Comparison of ENCODE assay signal across 11 mouse cellular contexts in the genomic region with DNA sequence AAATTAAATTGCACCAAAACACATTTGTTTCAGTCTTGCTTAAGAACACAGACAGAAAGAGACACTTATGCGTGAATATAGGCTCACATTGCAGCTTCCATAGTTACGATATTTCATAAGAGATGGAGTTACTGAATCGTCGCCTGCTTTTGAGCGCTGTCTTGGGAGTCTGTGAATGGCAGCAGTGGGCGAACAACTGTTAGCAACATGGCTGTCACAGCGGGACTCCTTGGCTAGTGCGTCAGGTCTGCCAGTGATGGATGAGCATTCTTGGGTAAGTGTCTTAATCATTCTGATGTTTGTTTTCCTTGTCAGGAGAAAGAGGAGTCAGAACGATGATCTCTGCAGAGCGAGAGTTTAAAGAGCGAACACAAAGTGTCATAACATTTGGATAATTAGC. TPM values are rescaled to one million over a fixed set of nuclear protein-coding genes. Genes with fewer than 3 reads are reported as not detected.
DNase-seq lines count a peak whose midpoint lies in the region; ATAC-seq and TF ChIP-seq lines count a peak whose summit lies in the region.
"Had no signal": no experiment of that assay in that cellular context is flagged by ENCODE, and none has a peak within 500 bp of the region (broad histone marks: within the 10 kb centered on the region; RNA-seq: fewer than 3 reads in every experiment).

No protein-coding gene starts in this region.

- H3K4me1 ChIP-seq in heart, embryonic 11.5 days (ENCODE audit: control insufficient read depth, insufficient read depth, low read length), result no peaks in the 10 kb centered on the region
- 0 out of 2 replicates have a peak, but pooled peaks cover 5% of the 10 kb centered on the region for H3K4me1 ChIP-seq in hindbrain, embryonic 10.5 days (replicated peaks)
- no peaks in the 10 kb centered on the region for H3K4me1 ChIP-seq in heart, adult 2 months (ENCODE audit: control insufficient read depth, insufficient read depth, low read length)
- H3K4me1 ChIP-seq: limb, embryonic 13.5 days; midbrain, embryonic 12.5 days had no signal

- 38% methylated on average over 11 of the region's 11 CpGs for WGBS in heart, embryonic 11.5 days (ENCODE audit: insufficient replicate concordance)
- WGBS in hindbrain, embryonic 10.5 days, result 42% methylated on average over 11 of the region's 11 CpGs
- 53% methylated on average over 11 of the region's 11 CpGs for WGBS in heart, adult 2 months

- H3K4me3 ChIP-seq in heart, embryonic 11.5 days (ENCODE audit: low read depth, low read length), result no peak overlapping the region
- H3K4me3 ChIP-seq in hindbrain, embryonic 10.5 days, result no peak overlapping the region
- H3K4me3 ChIP-seq in heart, adult 2 months, result no peak overlapping the region
- H3K4me3 ChIP-seq: limb, embryonic 13.5 days; midbrain, embryonic 12.5 days had no signal

- intact Hi-C loops in left cerebral cortex, postnatal 4 days (cut with DNase I), result no loop called here
- intact Hi-C loops in heart, adult 2 months (cut with DNase I), result no loop called here

- no peak for TF ChIP-seq EP300 in heart, adult 2 months (IDR thresholded peaks at IDR 0.05; ENCODE audit: insufficient read depth, low read depth, low read length)

- H3K79me2 ChIP-seq in heart, adult 2 months (replicated peaks; ENCODE audit: control insufficient read depth, insufficient read depth, low read length), result no peaks in the 10 kb centered on the region

- no peaks in the 10 kb centered on the region for H3K36me3 ChIP-seq in heart, embryonic 11.5 days (ENCODE audit: control insufficient read depth, insufficient read depth, low read length)
- H3K36me3 ChIP-seq in hindbrain, embryonic 10.5 days, result no peaks in the 10 kb centered on the region
- H3K36me3 ChIP-seq in heart, adult 2 months (ENCODE audit: control insufficient read depth, insufficient read depth, low read length), result no peaks in the 10 kb centered on the region
- H3K36me3 ChIP-seq: limb, embryonic 13.5 days; midbrain, embryonic 12.5 days had no signal

- H3K27me3 ChIP-seq in heart, embryonic 11.5 days (ENCODE audit: control insufficient read depth, insufficient read depth, low read length), result no peaks in the 10 kb centered on the region
- no peaks in the 10 kb centered on the region for H3K27me3 ChIP-seq in hindbrain, embryonic 10.5 days (ENCODE audit: insufficient read depth, poor library complexity, severe bottlenecking)
- no peaks in the 10 kb centered on the region for H3K27me3 ChIP-seq in heart, adult 2 months (ENCODE audit: control insufficient read depth, insufficient read depth, low read length)
- H3K27me3 ChIP-seq: CH12.LX; limb, embryonic 13.5 days; midbrain, embryonic 12.5 days had no signal

- no peak for TF ChIP-seq CTCF in heart, adult 2 months (IDR thresholded peaks at IDR 0.05)

- H3K27ac ChIP-seq in heart, embryonic 11.5 days (ENCODE audit: low read depth, low read length), result no peak overlapping the region
- H3K27ac ChIP-seq in hindbrain, embryonic 10.5 days, result no peak overlapping the region
- H3K27ac ChIP-seq in heart, adult 2 months, result no peak overlapping the region
- H3K27ac ChIP-seq: limb, embryonic 13.5 days; midbrain, embryonic 12.5 days had no signal

- H3K9ac ChIP-seq in heart, embryonic 11.5 days (ENCODE audit: low read depth, low read length), result no peak overlapping the region
- no peak overlapping the region for H3K9ac ChIP-seq in heart, adult 2 months (ENCODE audit: low read depth, low read length)
- H3K9ac ChIP-seq: limb, embryonic 13.5 days; midbrain, embryonic 12.5 days had no signal

- DNase-seq in heart, adult 9 months (ENCODE audit: low spot score in 2 of 2), result no peak
- DNase-seq in ZHBTc4 (ENCODE audit: low read depth, low spot score), result peak; percentile 9
- peak; percentile 23 for DNase-seq in hindbrain, embryonic 10.5 days (ENCODE audit: low spot score)
- peak; percentile 68 for DNase-seq in left cerebral cortex, postnatal 4 days
- DNase-seq in natural killer cell, adult 2 months (ENCODE audit: low spot score in 2 of 2), result no peak
- no peak for DNase-seq in heart, adult 2 months
- DNase-seq in urinary bladder, postnatal 14 days (ENCODE audit: low spot score), result no peak

- no peak for TF ChIP-seq POLR2A in heart, adult 2 months (IDR thresholded peaks at IDR 0.05; ENCODE audit: insufficient read depth, low read depth, low read length)

- H3K4me2 ChIP-seq in heart, embryonic 11.5 days, result peak overlapping the region; percentile 29; the same call in 1 of the 2 replicates
- H3K4me2 ChIP-seq: limb, embryonic 13.5 days; midbrain, embryonic 12.5 days had no signal

- no peaks in the 10 kb centered on the region for H3K9me3 ChIP-seq in heart, embryonic 11.5 days (replicated peaks; ENCODE audit: control insufficient read depth, low read length)
- H3K9me3 ChIP-seq in hindbrain, embryonic 10.5 days, result no peaks in the 10 kb centered on the region
- H3K9me3 ChIP-seq: limb, embryonic 13.5 days; midbrain, embryonic 12.5 days had no signal

- no peak for ATAC-seq in heart, embryonic 11.5 days (replicated peaks; ENCODE audit: insufficient number of reproducible peaks, low FRiP score, low TSS enrichment)

RNA-seq across cellular contexts. Expression of gene Kcnc2, which starts 44.2 kb away (rescaled TPM):
- polyA plus RNA-seq in heart, embryonic 11.5 days (2014; fragmentation: Nextera tagmentation; extraction: Ambion mirVana), result 0.96 and 1.2 TPM in 2 replicates
- 0.81 and 0.93 TPM in 2 replicates for polyA plus RNA-seq in hindbrain, embryonic 10.5 days (2016; fragmentation: Nextera tagmentation; extraction: Ambion mirVana)
- 10 to 100 TPM; 24.4 to 24.9 TPM for total RNA-seq in left cerebral cortex, postnatal 4 days (2021)
- under 1 TPM; 0.39 to 0.41 TPM for total RNA-seq in heart, adult 2 months (2021)
- 0.44 and 0.49 TPM in 2 replicates for polyA plus RNA-seq in heart, adult 2 months (2012; rRNA removed)
- total RNA-seq: CH12.LX had no signal

Comparison
In these comparisons a context has a peak if more than half of its experiments do, and no peak if none do; other contexts are left out.
1. DNase-seq: peak in ZHBTc4 (single experiment), hindbrain, embryonic 10.5 days (single experiment) and left cerebral cortex, postnatal 4 days (single experiment); none in heart, adult 9 months (0 of 2), natural killer cell, adult 2 months (0 of 2), heart, adult 2 months (0 of 2) and urinary bladder, postnatal 14 days (single experiment).